Mouse (Mus musculus) MEL (cell line): ENCODE measurements at regions not wholly inside any gene's neighbourhood (a gene's known extent, or its start where the extent isn't known, plus 50 kb on each side); places are given as distances from the start of the nearest gene placed in this dataset.

ENCODE experiments used
- DNase-seq: peaks from one replicate; pipeline ENCODE4 v3.0.0; 2011; ENCODE audit warnings: low read depth, low spot score
- H3K27ac ChIP-seq: 2 replicates; pipeline ENCODE4 v1.5.1; 2012; ENCODE audit warnings: low read depth, mild to moderate bottlenecking, control low read depth, low read length, moderate library complexity; ENCODE audit not compliant: control insufficient read depth
- H3K27me3 ChIP-seq, 2 experiments: fragments of 150-350 bp in 1 of 2; sonication (generic) in 1 of 2; 2 replicates each; pipeline ENCODE4 v1.6.1; 2012; ENCODE audit warnings: low read length in 2 of 2, mild to moderate bottlenecking in 2 of 2, improper control_type of control experiment in 1 of 2, moderate library complexity in 1 of 2; ENCODE audit not compliant: insufficient read depth in 2 of 2, control insufficient read depth in 1 of 2
- H3K36me3 ChIP-seq, 2 experiments: 2 replicates each; pipeline ENCODE4 v1.6.1; 2012 to 2014; ENCODE audit warnings: low read length in 2 of 2, improper control_type of control experiment in 1 of 2, inconsistent platforms in 1 of 2, mild to moderate bottlenecking in 1 of 2; ENCODE audit not compliant: insufficient read depth in 2 of 2, control insufficient read depth in 1 of 2
- H3K4me1 ChIP-seq, 2 experiments: fragments of 150-350 bp in 1 of 2; sonication (generic) in 1 of 2; 2 replicates each; pipeline ENCODE4 v1.6.1; 2012; ENCODE audit warnings: low read length in 2 of 2, improper control_type of control experiment in 1 of 2, mild to moderate bottlenecking in 1 of 2; ENCODE audit not compliant: insufficient read depth in 2 of 2, control insufficient read depth in 1 of 2
- H3K4me3 ChIP-seq, 2 experiments: fragments of 150-350 bp in 1 of 2; sonication (generic) in 1 of 2; 2 replicates each; pipeline ENCODE4 v1.5.1; 2012; ENCODE audit warnings: low read depth in 2 of 2, low read length in 2 of 2, mild to moderate bottlenecking in 2 of 2, moderate library complexity in 2 of 2, control low read depth in 1 of 2, improper control_type of control experiment in 1 of 2; ENCODE audit not compliant: control insufficient read depth in 1 of 2, insufficient read depth in 1 of 2
- H3K79me2 ChIP-seq: 2 replicates; pipeline ENCODE4 v1.6.1; 2012; ENCODE audit warnings: mild to moderate bottlenecking, low read length, moderate library complexity; ENCODE audit not compliant: control insufficient read depth, poor library complexity, insufficient read depth
- H3K9ac ChIP-seq: 2 replicates; pipeline ENCODE4 v1.6.1; 2012; ENCODE audit warnings: low read depth, mild to moderate bottlenecking, control low read depth, low read length, moderate library complexity; ENCODE audit not compliant: control insufficient read depth, poor library complexity, severe bottlenecking
- H3K9me3 ChIP-seq: fragments of 150-350 bp; sonication (generic); replicated peaks from 2 replicates; pipeline ENCODE4 v1.6.1; 2012; ENCODE audit warnings: mild to moderate bottlenecking, low read length, improper control_type of control experiment, moderate library complexity; ENCODE audit not compliant: insufficient read depth
- BHLHE40 ChIP-seq: IDR thresholded peaks from 2 replicates; pipeline ENCODE4 v1.6.1; 2012; ENCODE audit warnings: low read depth, mild to moderate bottlenecking, inconsistent platforms, low read length, improper control_type of control experiment, borderline replicate concordance
- CHD1 ChIP-seq: IDR thresholded peaks from 2 replicates; pipeline ENCODE4 v1.6.1; 2012; ENCODE audit warnings: low read depth, mild to moderate bottlenecking, inconsistent platforms, low read length, improper control_type of control experiment
- CTCF ChIP-seq, 3 experiments: IDR thresholded peaks in 2 of 3; conservative IDR thresholded peaks in 1 of 3; 2 replicates each; pipeline ENCODE4 v1.5.1; 2011 to 2012; ENCODE audit warnings: low read length in 3 of 3, low read depth in 2 of 3, mild to moderate bottlenecking in 2 of 3, improper control_type of control experiment in 1 of 3, inconsistent platforms in 1 of 3, mixed read lengths in 1 of 3, moderate library complexity in 1 of 3; ENCODE audit not compliant: control insufficient read depth in 1 of 3, insufficient read depth in 1 of 3, poor library complexity in 1 of 3, severe bottlenecking in 1 of 3
- E2F4 ChIP-seq: IDR thresholded peaks from 2 replicates; pipeline ENCODE4 v1.6.1; 2011; ENCODE audit warnings: low read depth, low read length, improper control_type of control experiment, borderline replicate concordance
- EP300 ChIP-seq, 2 experiments: IDR thresholded peaks; 2 replicates each; pipeline ENCODE4 v1.6.1; 2011; ENCODE audit warnings: improper control_type of control experiment in 2 of 2, low read length in 2 of 2, low read depth in 1 of 2, mild to moderate bottlenecking in 1 of 2
- GABPA ChIP-seq: IDR thresholded peaks from 2 replicates; pipeline ENCODE4 v1.6.1; 2012; ENCODE audit warnings: low read depth, mild to moderate bottlenecking, inconsistent platforms, low read length, improper control_type of control experiment, moderate library complexity
- JUND ChIP-seq: IDR thresholded peaks from 2 replicates; pipeline ENCODE4 v1.6.1; 2011; ENCODE audit warnings: low read depth, mild to moderate bottlenecking, improper control_type of control experiment, low read length
- MAFK ChIP-seq: IDR thresholded peaks from 2 replicates; pipeline ENCODE4 v1.6.1; 2011; ENCODE audit warnings: low read depth, mild to moderate bottlenecking, low read length, improper control_type of control experiment, borderline replicate concordance
- NELFE ChIP-seq: IDR thresholded peaks from 2 replicates; pipeline ENCODE4 v1.6.1; 2011; ENCODE audit warnings: low read depth, low read length, improper control_type of control experiment
- POLR2A ChIP-seq, 2 experiments: IDR thresholded peaks; 2 replicates each; pipeline ENCODE4 v1.6.1; 2011 to 2012; ENCODE audit warnings: low read length in 2 of 2, mild to moderate bottlenecking in 2 of 2, control low read depth in 1 of 2, improper control_type of control experiment in 1 of 2, low read depth in 1 of 2, moderate library complexity in 1 of 2; ENCODE audit not compliant: control insufficient read depth in 1 of 2, insufficient read depth in 1 of 2, poor library complexity in 1 of 2
- RAD21 ChIP-seq: IDR thresholded peaks from 2 replicates; pipeline ENCODE4 v1.6.1; 2011; ENCODE audit warnings: mild to moderate bottlenecking, low read depth, low read length, improper control_type of control experiment
- TAL1 ChIP-seq: IDR thresholded peaks from 2 replicates; pipeline ENCODE4 v1.6.1; 2012; ENCODE audit warnings: mild to moderate bottlenecking, inconsistent platforms, low read length, moderate library complexity, mixed read lengths
- TCF12 ChIP-seq: IDR thresholded peaks from 2 replicates; pipeline ENCODE4 v1.6.1; 2014; ENCODE audit warnings: low read depth, mild to moderate bottlenecking, inconsistent platforms, low read length, improper control_type of control experiment, moderate library complexity
- UBTF ChIP-seq: IDR thresholded peaks from 2 replicates; pipeline ENCODE4 v1.6.1; 2012; ENCODE audit warnings: low read depth, mild to moderate bottlenecking, inconsistent platforms, low read length, improper control_type of control experiment, moderate library complexity, borderline replicate concordance; ENCODE audit not compliant: insufficient read depth
- USF1 ChIP-seq: IDR thresholded peaks from 2 replicates; pipeline ENCODE4 v1.6.1; 2014; ENCODE audit warnings: low read depth, mild to moderate bottlenecking, inconsistent platforms, low read length, improper control_type of control experiment, moderate library complexity
- USF2 ChIP-seq, 2 experiments: IDR thresholded peaks; 2 replicates each; pipeline ENCODE4 v1.6.1; 2011 to 2012; ENCODE audit warnings: improper control_type of control experiment in 2 of 2, low read length in 2 of 2, borderline replicate concordance in 1 of 2, inconsistent platforms in 1 of 2, low read depth in 1 of 2, mild to moderate bottlenecking in 1 of 2; ENCODE audit not compliant: insufficient read depth in 1 of 2
- ZC3H11A ChIP-seq: IDR thresholded peaks from 2 replicates; pipeline ENCODE4 v1.6.1; 2012; ENCODE audit warnings: low read depth, mild to moderate bottlenecking, inconsistent platforms, low read length, improper control_type of control experiment
- ZKSCAN1 ChIP-seq: IDR thresholded peaks from 2 replicates; pipeline ENCODE4 v1.6.1; 2012; ENCODE audit warnings: low read depth, mild to moderate bottlenecking, inconsistent platforms, low read length, improper control_type of control experiment, moderate library complexity
- ZMIZ1 ChIP-seq: IDR thresholded peaks from 2 replicates; pipeline ENCODE4 v1.6.1; 2012; ENCODE audit warnings: low read depth, mild to moderate bottlenecking, inconsistent platforms, low read length, improper control_type of control experiment, moderate library complexity
- ZNF384 ChIP-seq: IDR thresholded peaks from 2 replicates; pipeline ENCODE4 v1.6.1; 2012; ENCODE audit warnings: low read depth, mild to moderate bottlenecking, inconsistent platforms, low read length, improper control_type of control experiment

- TF ChIP-seq USF2 (IDR thresholded peaks at IDR 0.05; ENCODE audit: borderline replicate concordance in 1 of 2, insufficient read depth in 1 of 2, low read depth in 1 of 2, low read length in 2 of 2) (no peak), MAFK (no peak)
Observed at GRCm38 (mm10) chr9:93948671-93949070, 589.2 kb downstream of the 1190002N15Rik start (continued).

- H3K4me3 ChIP-seq, result no peak overlapping the region
- no peak overlapping the region for H3K27ac ChIP-seq
- H3K9me3 ChIP-seq, result no peaks in the 10 kb centered on the region
- H3K4me1 ChIP-seq, result no peaks in the 10 kb centered on the region
- no peaks in the 10 kb centered on the region for H3K27me3 ChIP-seq
- H3K79me2 ChIP-seq, result no peaks in the 10 kb centered on the region
- no peak overlapping the region for H3K9ac ChIP-seq
- no peak for TF ChIP-seq ZC3H11A
- TF ChIP-seq RAD21, result no peak
- TF ChIP-seq TCF12, result no peak
- no peak for TF ChIP-seq CTCF (IDR thresholded peaks at IDR 0.05 in 2 of 3, conservative IDR thresholded peaks at IDR 0.05 in 1 of 3; ENCODE audit: control insufficient read depth in 1 of 3, insufficient read depth in 1 of 3, low read depth in 2 of 3, low read length in 3 of 3, poor library complexity in 1 of 3, severe bottlenecking in 1 of 3)
- no peak for TF ChIP-seq UBTF
- TF ChIP-seq TAL1, result no peak
- TF ChIP-seq ZMIZ1, result no peak
- no peak for TF ChIP-seq USF2 (IDR thresholded peaks at IDR 0.05; ENCODE audit: borderline replicate concordance in 1 of 2, insufficient read depth in 1 of 2, low read depth in 1 of 2, low read length in 2 of 2)
- no peak for TF ChIP-seq JUND
- TF ChIP-seq BHLHE40, result no peak
- no peak for TF ChIP-seq NELFE
- no peak for TF ChIP-seq ZKSCAN1
- no peak for TF ChIP-seq MAFK
- TF ChIP-seq CHD1, result no peak
- no peak for TF ChIP-seq USF1
- no peak for TF ChIP-seq E2F4
- TF ChIP-seq EP300 (IDR thresholded peaks at IDR 0.05; ENCODE audit: low read depth in 1 of 2, low read length in 2 of 2), result no peak
- no peak for TF ChIP-seq GABPA
- TF ChIP-seq ZNF384, result no peak
- TF ChIP-seq POLR2A (IDR thresholded peaks at IDR 0.05; ENCODE audit: control insufficient read depth in 1 of 2, insufficient read depth in 1 of 2, low read depth in 1 of 2, low read length in 2 of 2, poor library complexity in 1 of 2), result no peak
- H3K36me3 ChIP-seq, result no peaks in the 10 kb centered on the region
- DNase-seq, result no peak
Observed at GRCm38 (mm10) chr9:93947053-93947452, 590.8 kb downstream of the 1190002N15Rik start.
